Mouse (Mus musculus) forebrain, embryonic 12.5 days (tissue): ENCODE data around the gene Uchl1. TPM values are rescaled to one million over a fixed set of nuclear protein-coding genes. Genes with fewer than 3 reads are reported as not detected.

Experiments used
- ATAC-seq: fragments of 200-750 bp; cut with Nextera tagmentation; 2 replicates; pipeline ENCODE4 v1.8.0; 2017; ENCODE audit warnings: moderate TSS enrichment; ENCODE audit not compliant: low FRiP score
- H3K27ac ChIP-seq: fragments of 300-500 bp; sonication (generic); 2 replicates; pipeline ENCODE4 v1.5.1; 2016; ENCODE audit warnings: mild to moderate bottlenecking
- H3K27me3 ChIP-seq: fragments of 300-500 bp; sonication (generic); 2 replicates; pipeline ENCODE4 v1.6.1; 2016; ENCODE audit warnings: mild to moderate bottlenecking
- H3K36me3 ChIP-seq: fragments of 300-500 bp; sonication (generic); replicated peaks from 2 replicates; pipeline ENCODE4 v1.6.1; 2016; ENCODE audit warnings: mild to moderate bottlenecking
- H3K4me1 ChIP-seq: fragments of 300-500 bp; sonication (generic); 2 replicates; pipeline ENCODE4 v1.6.1; 2016
- H3K4me2 ChIP-seq: fragments of 300-500 bp; sonication (generic); 2 replicates; pipeline ENCODE4 v1.6.1; 2016; ENCODE audit warnings: mild to moderate bottlenecking, moderate library complexity
- H3K4me3 ChIP-seq: fragments of 300-500 bp; sonication (generic); replicated peaks from 2 replicates; pipeline ENCODE4 v1.5.1; 2016; ENCODE audit warnings: mild to moderate bottlenecking
- H3K9ac ChIP-seq: fragments of 300-500 bp; sonication (generic); 2 replicates; pipeline ENCODE4 v1.6.1; 2016; ENCODE audit warnings: mild to moderate bottlenecking
- H3K9me3 ChIP-seq: fragments of 300-500 bp; sonication (generic); 2 replicates; pipeline ENCODE4 v1.6.1; 2016
- WGBS: fragments of 180-500 bp; shearing (Covaris S2); methylation state at CpG from one replicate; pipeline ENCODE4 v1.1.7; 2016; 5-methylcytosine and 5-hydroxymethylcytosine counted together
- polyA plus RNA-seq: library from polyadenylated mRNA; unstranded; fragments of >200 nt; fragmentation: Nextera tagmentation; extraction: Ambion mirVana; gene quantifications from 2 replicates; pipeline ENCODE4 v1.2.1, GENCODE M21; 2016

Uchl1 gene
- polyA plus RNA-seq = 539 and 554 TPM in 2 replicates

DNA sequence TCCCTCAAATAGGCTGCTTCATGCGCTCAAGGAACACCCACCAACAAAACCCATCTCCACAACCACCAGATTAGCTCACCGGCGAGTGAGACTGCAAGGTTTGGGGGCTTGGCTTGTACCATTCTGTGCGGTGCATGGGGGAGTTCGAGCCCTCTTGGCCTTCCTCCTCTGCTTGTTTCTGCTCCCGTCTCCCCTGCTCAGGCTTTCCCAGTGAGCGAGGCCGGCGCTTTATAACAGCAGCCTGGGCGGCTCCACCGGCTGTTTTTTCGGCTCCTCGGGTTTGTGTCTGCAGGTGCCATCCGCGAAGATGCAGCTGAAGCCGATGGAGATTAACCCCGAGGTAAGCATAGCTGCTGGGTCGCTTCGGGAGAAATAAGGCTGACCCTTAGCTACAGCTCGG lies at the start of gene Uchl1:
TSS of gene Uchl1 (plus strand) at position 109 of the 400 bp plus-strand sequence.
- Histone ChIP-seq H3K4me3 (peak within 1 kb of the TSS; percentile 55), H3K27ac (peak within 1 kb of the TSS; percentile 63), H3K9me3 (no peaks in the 10 kb centered on the region), H3K36me3 (peaks cover 18% of the 10 kb centered on the region), H3K4me1 (peaks cover 41% of the 10 kb centered on the region), H3K27me3 (0 out of 2 replicates have a peak, but pooled peaks cover 7% of the 10 kb centered on the region), H3K9ac (peak within 1 kb of the TSS; percentile 68), H3K4me2 (peak within 1 kb of the TSS; percentile 80)
- WGBS = under 1% methylated on average over 20 of the region's 20 CpGs
- peak; percentile 94 for ATAC-seq

DNA sequence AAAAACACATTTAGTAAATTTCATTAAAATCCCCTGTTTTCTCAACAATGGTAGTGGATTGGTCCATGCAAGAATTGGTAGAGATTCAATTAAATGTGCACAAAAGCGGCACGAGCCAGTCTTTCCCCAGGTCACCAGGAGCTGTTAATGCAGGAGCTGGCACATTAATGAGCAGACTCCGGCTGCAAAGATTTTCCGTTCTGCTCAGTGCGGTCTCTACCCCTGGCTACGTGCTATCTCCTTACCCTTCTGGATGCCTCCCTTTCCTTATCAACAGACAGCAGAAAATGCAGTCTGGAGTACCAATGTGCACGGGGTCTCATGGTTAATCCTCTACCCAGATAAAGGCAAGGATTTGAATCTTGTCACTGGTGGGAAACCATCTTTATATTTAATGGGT lies 48.1 kb upstream of the Uchl1 start:
- 0 out of 2 replicates have a peak, but pooled peaks cover 3% of the 10 kb centered on the region for H3K4me1 ChIP-seq
- H3K9me3 ChIP-seq = no peaks in the 10 kb centered on the region
- 0 out of 2 replicates have a peak, but pooled peaks have one; percentile 51 for ATAC-seq
- H3K27me3 ChIP-seq = 0 out of 2 replicates have a peak, but pooled peaks cover 5% of the 10 kb centered on the region
- no peak overlapping the region for H3K27ac ChIP-seq
- H3K4me3 ChIP-seq = no peak overlapping the region
- no peak overlapping the region for H3K4me2 ChIP-seq
- WGBS = 33% methylated on average over 7 of the region's 7 CpGs
- H3K36me3 ChIP-seq = no peaks in the 10 kb centered on the region
- no peak overlapping the region for H3K9ac ChIP-seq

DNA sequence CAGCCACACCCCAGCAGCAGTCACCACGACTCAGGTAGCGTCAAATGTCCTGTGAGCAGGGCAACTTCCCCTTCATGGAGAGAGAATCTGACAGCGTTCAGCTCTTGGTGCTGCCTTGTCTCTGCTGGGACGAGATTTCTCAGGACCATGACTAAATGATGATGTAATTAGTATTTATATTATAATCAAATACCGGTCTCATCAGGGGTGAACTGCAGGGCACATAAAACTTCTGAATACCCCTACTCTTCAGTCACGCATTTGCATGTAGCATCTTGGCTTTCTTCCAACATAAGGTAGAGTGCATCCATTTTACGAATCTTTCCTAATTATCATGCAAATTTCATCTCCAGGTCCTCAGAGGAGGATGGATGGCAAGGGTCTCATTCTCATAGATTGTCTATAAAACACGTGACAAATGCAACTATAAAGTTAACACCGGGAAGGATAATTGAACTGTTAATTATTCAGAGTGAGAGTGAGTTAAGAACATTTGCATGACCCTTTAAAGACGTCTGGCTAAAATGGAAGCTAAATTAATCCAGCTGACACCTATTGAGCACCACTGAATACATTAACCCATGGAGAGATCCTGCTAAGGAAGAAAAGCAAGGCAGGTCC lies 40.3 kb upstream of the Uchl1 start:
- Histone ChIP-seq H3K9me3 (no peaks in the 10 kb centered on the region), H3K9ac (no peak overlapping the region), H3K36me3 (no peaks in the 10 kb centered on the region), H3K27me3 (no peaks in the 10 kb centered on the region), H3K27ac (no peak overlapping the region), H3K4me1 (no peaks in the 10 kb centered on the region), H3K4me2 (no peak overlapping the region), H3K4me3 (no peak overlapping the region)
- no peak for ATAC-seq
- 41% methylated on average over 10 of the region's 10 CpGs for WGBS

DNA sequence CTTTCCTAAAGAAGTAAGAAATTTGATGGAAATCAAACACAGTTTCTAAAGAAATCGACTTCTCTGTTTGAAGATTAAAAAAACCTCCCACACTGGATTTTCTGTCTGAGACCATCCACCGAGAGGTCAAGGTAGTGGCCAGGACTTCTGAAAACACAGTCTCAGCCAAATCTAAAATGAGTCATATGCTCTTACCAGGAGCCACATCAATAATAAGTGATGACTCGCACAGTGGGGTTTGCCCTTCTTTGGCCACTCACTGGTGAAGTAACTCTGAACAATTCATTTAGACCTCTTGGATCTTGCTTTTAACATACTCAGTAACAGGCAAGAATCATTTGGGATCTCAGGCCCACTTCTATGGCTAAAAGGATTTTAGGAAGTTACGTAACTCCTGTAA lies 33.7 kb upstream of the Uchl1 start:
- H3K36me3 ChIP-seq = no peaks in the 10 kb centered on the region
- H3K4me2 ChIP-seq = no peak overlapping the region
- no peaks in the 10 kb centered on the region for H3K27me3 ChIP-seq
- no peaks in the 10 kb centered on the region for H3K4me1 ChIP-seq
- no peak overlapping the region for H3K4me3 ChIP-seq
- WGBS = 94% methylated on average over 4 of the region's 4 CpGs
- no peak for ATAC-seq
- H3K9me3 ChIP-seq = no peaks in the 10 kb centered on the region
- no peak overlapping the region for H3K27ac ChIP-seq
- no peak overlapping the region for H3K9ac ChIP-seq

DNA sequence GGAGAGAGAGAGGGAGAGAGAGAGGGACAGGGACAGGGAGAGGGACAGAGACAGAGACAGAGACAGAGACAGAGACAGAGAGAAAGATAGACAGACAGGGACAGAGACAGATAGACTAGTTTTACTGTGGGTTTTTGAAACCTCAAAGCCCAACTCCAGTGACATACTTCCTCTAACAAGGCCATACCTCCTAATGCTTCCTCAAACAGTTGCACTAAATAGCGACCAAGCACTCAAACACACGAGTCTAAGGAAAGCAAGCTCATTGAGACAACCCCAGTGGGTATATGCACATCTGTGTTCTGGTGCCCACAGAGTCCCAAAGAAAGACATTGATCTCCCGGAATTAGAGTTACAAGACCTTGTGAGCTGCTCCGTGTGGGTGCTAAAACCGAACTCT lies 32.6 kb upstream of the Uchl1 start:
- Histone ChIP-seq H3K27me3 (no peaks in the 10 kb centered on the region), H3K36me3 (no peaks in the 10 kb centered on the region), H3K4me2 (no peak overlapping the region), H3K9me3 (no peaks in the 10 kb centered on the region), H3K9ac (no peak overlapping the region), H3K4me1 (no peaks in the 10 kb centered on the region), H3K27ac (no peak overlapping the region), H3K4me3 (no peak overlapping the region)
- ATAC-seq = no peak
- 89% methylated on average over 5 of the region's 5 CpGs for WGBS

DNA sequence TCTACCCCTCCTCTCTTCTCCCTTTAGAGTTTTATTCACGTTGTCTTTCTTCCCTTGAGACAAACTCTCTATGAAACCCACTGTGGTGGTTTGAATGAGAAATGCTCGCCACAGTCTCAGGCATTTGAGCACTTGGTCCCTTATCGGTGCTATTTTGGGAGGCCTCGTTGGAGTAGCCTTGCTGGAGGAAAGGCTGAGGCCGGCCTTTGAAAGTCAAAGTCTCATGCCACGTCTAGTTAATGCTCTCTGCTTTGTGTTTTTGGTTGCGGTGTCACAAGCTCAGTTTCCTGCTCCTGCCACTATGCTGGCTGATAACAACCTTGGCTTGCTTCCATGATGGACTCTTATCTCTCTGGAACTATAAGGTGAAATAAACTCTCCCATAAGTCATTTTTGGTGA lies 28.4 kb upstream of the Uchl1 start:
- Histone ChIP-seq H3K36me3 (no peaks in the 10 kb centered on the region), H3K9ac (no peak overlapping the region), H3K9me3 (no peaks in the 10 kb centered on the region), H3K27ac (no peak overlapping the region), H3K27me3 (no peaks in the 10 kb centered on the region), H3K4me1 (no peaks in the 10 kb centered on the region), H3K4me2 (no peak overlapping the region), H3K4me3 (no peak overlapping the region)
- WGBS = 77% methylated on average over 7 of the region's 7 CpGs
- ATAC-seq = no peak

DNA sequence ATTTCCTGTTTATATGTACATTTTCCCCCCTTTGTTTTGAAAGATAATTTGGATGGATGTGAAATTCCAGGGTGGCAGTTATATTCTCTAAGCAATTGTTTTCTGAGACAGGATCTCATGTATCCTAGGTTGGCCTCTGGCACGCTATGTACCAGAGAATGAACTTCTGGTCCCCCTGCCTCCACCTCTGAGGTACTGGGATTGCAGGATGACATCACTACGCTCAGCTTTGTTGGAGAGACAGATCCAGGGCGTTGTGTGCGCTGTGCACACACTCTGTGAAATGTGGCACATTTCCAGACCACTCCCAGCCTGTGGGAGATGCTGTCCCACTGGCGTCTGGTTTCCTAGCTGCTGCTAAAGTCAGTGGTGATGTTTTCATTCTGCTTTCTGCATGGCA lies 21.7 kb upstream of the Uchl1 start:
- no peak overlapping the region for H3K4me3 ChIP-seq
- no peak overlapping the region for H3K4me2 ChIP-seq
- no peak for ATAC-seq
- H3K27ac ChIP-seq = no peak overlapping the region
- no peaks in the 10 kb centered on the region for H3K27me3 ChIP-seq
- no peaks in the 10 kb centered on the region for H3K9me3 ChIP-seq
- peaks cover 3% of the 10 kb centered on the region; the same call in 1 of the 2 replicates for H3K4me1 ChIP-seq
- no peak overlapping the region for H3K9ac ChIP-seq
- 62% methylated on average over 5 of the region's 5 CpGs for WGBS
- no peaks in the 10 kb centered on the region for H3K36me3 ChIP-seq

DNA sequence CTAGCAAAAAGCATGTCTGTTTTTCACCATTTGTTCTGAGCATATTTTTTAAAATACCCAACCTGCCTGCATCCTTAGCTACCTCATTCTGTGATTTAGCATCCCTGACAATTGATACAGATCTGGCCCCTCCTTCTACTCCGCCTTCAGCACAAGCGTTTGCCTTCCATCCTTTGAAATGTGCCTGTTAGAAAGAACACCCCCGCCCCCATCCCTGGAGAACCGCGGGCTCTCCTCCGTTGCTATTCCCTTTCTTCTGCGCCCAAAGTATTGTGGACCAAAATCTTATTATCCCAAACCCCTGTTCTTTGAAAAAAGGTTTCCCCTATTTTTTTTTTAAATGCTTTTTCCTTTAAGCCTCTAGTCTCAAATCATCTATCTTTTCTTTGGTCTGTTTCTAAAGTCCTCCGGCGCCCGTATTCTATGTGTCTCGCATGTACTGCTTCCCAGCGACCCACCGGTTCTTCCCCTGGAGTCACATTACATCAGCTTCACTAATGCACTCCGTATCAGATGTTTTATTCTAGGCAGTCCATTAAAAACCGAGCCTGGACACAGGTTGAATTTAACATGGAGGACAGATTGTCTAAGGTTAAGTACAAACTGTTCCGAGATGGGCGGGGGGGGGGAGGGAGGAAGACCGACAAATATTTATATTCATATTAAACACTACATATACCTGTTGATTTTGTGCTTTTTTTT lies 551 bp upstream of the Uchl1 start:
- Histone ChIP-seq H3K4me1 (peaks cover 41% of the 10 kb centered on the region), H3K4me2 (peak overlapping the region; percentile 80), H3K36me3 (peaks cover 11% of the 10 kb centered on the region), H3K27me3 (0 out of 2 replicates have a peak, but pooled peaks cover 7% of the 10 kb centered on the region), H3K9me3 (no peaks in the 10 kb centered on the region), H3K4me3 (peak overlapping the region; percentile 55), H3K27ac (peak overlapping the region; percentile 63; the same call in 1 of the 2 replicates), H3K9ac (peak overlapping the region; percentile 29; the same call in 1 of the 2 replicates)
- under 1% methylated on average over 18 of the region's 18 CpGs for WGBS
- peak; percentile 48; the same call in 1 of the 2 replicates for ATAC-seq

DNA sequence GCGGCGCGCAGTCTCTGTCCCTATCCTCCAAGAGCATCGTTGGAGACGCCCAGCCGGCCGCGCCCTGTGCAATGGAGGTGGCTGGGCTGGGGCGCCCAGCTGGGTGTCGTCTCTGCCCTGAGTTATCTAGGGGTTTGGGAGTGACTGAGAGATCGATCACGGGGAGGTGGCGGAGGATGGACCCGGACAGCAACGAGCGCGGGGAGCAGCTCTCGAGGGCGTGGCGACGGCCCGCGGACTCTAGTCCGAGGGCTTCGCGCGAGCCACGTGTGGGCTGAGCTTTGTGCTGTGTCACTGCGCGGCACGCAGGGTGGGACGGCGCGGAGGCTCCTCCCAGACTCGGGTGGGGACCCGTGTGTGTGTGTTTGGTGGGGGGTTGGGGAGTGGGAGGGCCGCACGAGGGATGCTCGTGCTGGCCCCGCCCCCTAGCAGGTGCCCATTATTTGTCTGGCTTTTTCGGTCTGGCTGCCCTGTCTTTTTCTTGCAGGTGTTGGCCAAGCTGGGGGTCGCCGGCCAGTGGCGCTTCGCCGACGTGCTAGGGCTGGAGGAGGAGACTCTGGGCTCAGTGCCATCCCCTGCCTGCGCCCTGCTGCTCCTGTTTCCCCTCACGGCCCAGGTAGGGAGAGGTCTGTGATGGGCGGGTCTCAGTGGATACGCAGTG lies 696 bp downstream of the Uchl1 start:
- Histone ChIP-seq H3K9ac (peak overlapping the region; percentile 68), H3K4me3 (peak overlapping the region; percentile 55), H3K27ac (peak overlapping the region; percentile 63; the same call in 1 of the 2 replicates), H3K4me2 (peak overlapping the region; percentile 80), H3K36me3 (peaks cover 24% of the 10 kb centered on the region), H3K9me3 (no peaks in the 10 kb centered on the region), H3K27me3 (0 out of 2 replicates have a peak, but pooled peaks cover 7% of the 10 kb centered on the region), H3K4me1 (peaks cover 41% of the 10 kb centered on the region)
- ATAC-seq = peak; percentile 86
- WGBS = under 1% methylated on average over 51 of the region's 51 CpGs

DNA sequence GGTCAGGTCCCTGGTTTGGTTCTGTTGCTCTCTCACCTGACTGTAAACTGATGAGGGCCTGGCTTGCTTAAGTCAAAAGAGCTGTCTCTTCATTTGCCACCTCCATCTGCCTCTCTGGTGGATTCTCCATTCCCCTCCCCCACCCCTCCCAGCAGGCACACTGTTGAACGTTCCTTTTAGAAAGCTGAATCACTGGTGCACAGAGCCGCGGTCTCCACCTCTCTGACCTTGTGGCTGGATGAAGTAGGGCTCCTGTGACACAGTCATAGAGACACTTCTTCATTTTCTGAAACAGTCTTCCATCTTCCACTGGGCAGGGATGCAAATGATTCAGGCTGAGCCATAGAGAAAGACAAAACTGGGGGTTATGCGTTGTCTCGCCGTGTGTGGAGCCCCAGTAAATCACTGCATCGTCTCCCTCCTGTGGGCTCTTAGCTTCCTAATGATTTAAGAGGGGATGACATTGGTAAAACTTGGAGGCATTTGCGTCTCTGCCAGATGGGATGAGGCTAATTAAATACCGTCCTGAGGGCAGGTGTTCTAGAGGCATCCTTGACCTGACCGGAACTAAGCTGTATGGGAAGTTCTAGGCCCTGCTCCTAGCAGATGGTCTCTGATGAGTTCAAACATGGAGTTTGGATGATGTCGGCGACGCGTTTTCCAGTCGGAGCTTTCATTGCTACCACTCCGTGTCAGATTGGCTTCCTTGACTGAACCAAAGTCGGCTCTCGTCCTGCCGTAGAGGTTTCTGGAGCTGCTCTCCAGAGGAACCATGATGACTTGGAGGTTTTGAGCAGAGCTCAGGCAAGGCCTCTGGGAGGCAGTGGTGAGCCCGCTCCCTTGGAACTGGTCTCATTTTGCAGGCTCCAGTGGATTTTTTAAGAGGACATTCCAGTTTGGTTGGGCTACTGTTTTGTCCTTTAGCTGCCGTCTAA lies 1.8 kb downstream of the Uchl1 start:
- no peak for ATAC-seq
- Histone ChIP-seq H3K36me3 (peaks cover 35% of the 10 kb centered on the region), H3K4me3 (peak overlapping the region; percentile 55), H3K9ac (no peak overlapping the region), H3K27me3 (0 out of 2 replicates have a peak, but pooled peaks cover 7% of the 10 kb centered on the region), H3K4me1 (peaks cover 41% of the 10 kb centered on the region), H3K9me3 (no peaks in the 10 kb centered on the region), H3K27ac (0 out of 2 replicates have a peak overlapping the region, but pooled peaks have one; percentile 13), H3K4me2 (peak overlapping the region; percentile 80)
- WGBS = 71% methylated on average over 21 of the region's 21 CpGs

DNA sequence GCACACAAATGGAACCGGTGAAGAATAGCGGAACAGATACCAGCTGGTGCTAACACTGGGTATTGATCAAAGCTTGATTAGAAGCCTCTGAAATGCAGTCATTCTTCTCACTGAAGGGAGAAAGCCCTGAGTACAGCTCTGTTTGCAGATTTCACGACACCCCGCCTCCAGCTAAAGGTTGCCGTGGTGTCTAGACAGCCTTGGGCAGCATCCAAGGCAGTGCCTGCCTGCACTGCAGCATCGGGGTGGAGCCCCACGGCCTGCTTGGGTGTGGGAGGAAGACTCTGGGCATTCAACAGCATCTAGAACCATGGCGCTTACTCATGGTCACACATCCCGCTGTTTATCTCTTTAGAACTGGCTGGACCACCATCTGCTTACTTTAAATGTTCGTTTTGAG lies 3.3 kb downstream of the Uchl1 start:
- Histone ChIP-seq H3K9me3 (no peaks in the 10 kb centered on the region), H3K9ac (no peak overlapping the region), H3K27ac (no peak overlapping the region), H3K36me3 (peaks cover 50% of the 10 kb centered on the region), H3K4me1 (peaks cover 41% of the 10 kb centered on the region), H3K4me2 (peak overlapping the region; percentile 80), H3K4me3 (no peak overlapping the region), H3K27me3 (0 out of 2 replicates have a peak, but pooled peaks cover 6% of the 10 kb centered on the region)
- no peak for ATAC-seq
- 68% methylated on average over 10 of the region's 10 CpGs for WGBS
